Mouse (Mus musculus): ENCODE data around the gene Syt10. TPM values are rescaled to one million over a fixed set of nuclear protein-coding genes. Genes with fewer than 3 reads are reported as not detected.

Gene Syt10
- polyA plus RNA-seq (2017; shearing (Covaris generic)): under 1 TPM in 1 of 2 experiments, not detected in 1; 0.25 TPM

DNA sequence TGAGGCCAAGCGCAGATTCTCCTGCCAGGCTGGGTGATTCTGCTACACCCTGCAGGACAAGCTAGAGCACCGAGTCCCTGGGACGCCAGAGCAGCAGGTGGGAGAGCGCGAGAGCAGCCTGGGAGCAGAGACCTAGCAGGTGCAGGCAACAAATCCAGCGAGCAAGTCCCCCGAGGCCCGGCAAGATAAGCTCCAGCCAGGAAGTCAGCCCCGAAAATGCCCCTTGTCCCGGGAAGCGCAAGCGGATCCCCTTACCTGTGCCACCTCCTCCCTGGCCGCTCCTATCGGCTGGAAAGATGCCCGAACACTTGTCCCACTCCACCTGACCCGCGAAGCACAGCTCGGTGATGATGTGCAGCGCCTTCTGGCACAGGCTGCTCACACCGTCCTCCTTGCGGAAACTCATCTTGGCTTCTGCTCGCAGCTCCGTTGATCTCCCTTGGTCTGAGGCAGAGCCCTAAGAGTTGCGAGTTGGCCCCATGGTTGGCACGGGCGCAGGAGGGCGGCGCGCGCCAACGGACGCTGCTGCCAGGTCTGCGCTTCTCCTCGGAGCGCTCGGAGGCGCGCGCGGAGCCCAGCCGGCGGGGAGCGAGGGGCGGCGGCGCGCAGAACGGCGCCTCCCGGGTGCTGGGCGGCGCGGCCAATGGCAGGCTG lies at the start of gene Syt10:
TSS of gene Syt10 (minus strand) at position 497 of the 654 bp plus-strand sequence.

Other genes with a start within 250 kb of the Syt10 start
- gene Rabl2, start 249.9 kb downstream of the Syt10 start, polyA plus RNA-seq (2017; shearing (Covaris generic)): under 1 TPM; 0.74 to 0.81 TPM